Mouse (Mus musculus) inflammation-experienced regulatory T-cells, adult 6 months (primary cell): ENCODE measurements around the gene Nos2. TPM values are rescaled to one million over a fixed set of nuclear protein-coding genes. Genes with fewer than 3 reads are reported as not detected.
A peak's percentile ranks its signal among the peaks of the same experiment; 100 is the strongest.

Source experiments
- ATAC-seq: one replicate; pipeline ENCODE4 v1.8.0; 2017
- polyA plus RNA-seq, 3 experiments: library from polyadenylated mRNA; unstranded; fragments of 100-300 nt; shearing (Covaris generic); gene quantifications; one replicate each; pipeline ENCODE4 v1.2.1; 2017

The Nos2 gene
- polyA plus RNA-seq, result not detected

DNA sequence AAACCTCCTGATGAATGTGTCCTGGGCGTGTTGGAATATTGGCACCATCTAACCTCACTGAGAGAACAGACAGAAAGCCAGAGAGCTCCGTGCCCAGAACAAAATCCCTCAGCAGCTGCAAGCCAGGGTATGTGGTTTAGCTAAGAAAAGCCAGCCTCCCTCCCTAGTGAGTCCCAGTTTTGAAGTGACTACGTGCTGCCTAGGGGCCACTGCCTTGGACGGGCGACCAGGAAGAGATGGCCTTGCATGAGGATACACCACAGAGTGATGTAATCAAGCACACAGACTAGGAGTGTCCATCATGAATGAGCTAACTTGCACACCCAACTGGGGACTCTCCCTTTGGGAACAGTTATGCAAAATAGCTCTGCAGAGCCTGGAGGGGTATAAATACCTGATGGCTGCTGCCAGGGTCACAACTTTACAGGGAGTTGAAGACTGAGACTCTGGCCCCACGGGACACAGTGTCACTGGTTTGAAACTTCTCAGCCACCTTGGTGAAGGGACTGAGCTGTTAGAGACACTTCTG lies at the start of gene Nos2:
Nos2 (plus strand) TSS at position 377 of the 529 bp plus-strand sequence.
- ATAC-seq, result no peak

DNA sequence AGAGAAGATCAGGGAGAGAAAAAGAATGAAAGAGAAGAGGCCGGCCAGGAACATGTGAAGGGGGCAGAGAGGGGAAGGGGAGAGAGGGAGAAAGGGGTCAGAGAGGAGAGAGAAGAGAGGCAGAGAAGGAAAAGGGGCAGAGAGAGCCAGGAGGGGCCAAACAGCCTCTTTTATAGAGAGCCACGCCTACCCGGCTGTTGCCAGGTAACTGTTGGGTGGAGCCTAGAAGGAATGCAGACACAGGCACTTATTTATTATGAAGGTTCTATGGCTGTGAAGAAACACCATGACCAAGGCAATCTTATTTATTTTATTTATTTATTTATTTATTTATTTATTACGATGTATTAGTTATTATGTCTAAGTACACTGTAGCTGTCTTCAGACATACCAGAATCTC lies 49.7 kb upstream of the Nos2 start:
- no peak for ATAC-seq

DNA sequence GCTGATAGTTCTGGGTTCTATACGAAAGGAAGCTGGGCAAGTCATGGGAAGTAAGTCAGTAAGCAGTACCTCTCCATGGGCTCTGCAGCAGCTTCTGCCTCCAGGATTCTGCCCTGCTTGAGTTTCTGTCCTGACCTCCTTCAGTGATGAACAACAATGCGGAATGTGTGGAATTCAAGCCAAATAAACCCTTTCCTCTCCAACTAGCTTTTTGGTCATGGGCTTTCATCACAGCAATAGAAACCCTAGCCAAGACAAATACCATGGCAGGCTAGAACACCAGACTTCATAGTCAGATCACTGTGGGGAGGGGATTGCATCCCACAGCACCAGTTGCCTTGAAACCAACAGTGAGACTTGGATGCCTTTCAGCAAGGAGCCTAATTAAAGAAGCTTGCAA lies 47.8 kb upstream of the Nos2 start:
- ATAC-seq, result no peak

DNA sequence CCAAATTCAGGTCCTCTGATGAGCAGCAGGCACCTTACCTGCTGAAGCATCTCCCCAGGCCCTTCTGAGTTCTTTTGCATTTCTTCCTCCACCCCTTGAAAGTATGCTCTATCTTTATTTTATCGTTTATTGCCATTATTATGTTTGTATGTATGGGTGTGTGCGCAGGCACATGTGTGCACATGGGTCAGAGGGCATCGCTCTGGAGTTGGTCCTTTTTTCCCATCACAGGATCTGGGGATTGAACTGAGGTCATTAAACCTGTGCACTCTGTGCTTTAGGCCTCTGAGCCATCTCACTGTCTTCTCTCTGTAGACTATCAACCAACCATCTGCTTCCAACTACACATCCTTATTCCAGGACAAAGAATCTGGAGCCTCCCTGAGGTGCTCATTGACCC lies 40.9 kb upstream of the Nos2 start:
- ATAC-seq, result no peak

DNA sequence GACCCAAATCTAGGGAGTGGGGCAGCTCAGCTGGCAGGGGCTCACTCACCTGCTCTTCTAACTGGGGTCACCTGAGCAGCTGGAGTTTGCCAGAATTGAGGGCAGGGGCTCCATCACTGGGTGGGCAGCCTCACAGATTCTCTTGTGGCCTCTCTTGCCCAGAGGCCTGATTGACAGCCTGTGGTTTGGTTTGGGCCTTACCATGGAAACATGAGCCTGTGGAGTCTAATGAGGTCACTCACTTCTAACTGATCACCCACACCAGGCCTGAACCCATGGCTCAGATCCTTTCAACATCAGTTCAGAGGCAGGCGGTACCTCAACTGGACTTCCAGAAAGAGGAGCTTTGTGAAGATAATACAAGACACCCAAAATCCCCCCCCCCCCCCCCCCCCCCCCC lies 33.9 kb upstream of the Nos2 start:
- peak; percentile 12 for ATAC-seq

DNA sequence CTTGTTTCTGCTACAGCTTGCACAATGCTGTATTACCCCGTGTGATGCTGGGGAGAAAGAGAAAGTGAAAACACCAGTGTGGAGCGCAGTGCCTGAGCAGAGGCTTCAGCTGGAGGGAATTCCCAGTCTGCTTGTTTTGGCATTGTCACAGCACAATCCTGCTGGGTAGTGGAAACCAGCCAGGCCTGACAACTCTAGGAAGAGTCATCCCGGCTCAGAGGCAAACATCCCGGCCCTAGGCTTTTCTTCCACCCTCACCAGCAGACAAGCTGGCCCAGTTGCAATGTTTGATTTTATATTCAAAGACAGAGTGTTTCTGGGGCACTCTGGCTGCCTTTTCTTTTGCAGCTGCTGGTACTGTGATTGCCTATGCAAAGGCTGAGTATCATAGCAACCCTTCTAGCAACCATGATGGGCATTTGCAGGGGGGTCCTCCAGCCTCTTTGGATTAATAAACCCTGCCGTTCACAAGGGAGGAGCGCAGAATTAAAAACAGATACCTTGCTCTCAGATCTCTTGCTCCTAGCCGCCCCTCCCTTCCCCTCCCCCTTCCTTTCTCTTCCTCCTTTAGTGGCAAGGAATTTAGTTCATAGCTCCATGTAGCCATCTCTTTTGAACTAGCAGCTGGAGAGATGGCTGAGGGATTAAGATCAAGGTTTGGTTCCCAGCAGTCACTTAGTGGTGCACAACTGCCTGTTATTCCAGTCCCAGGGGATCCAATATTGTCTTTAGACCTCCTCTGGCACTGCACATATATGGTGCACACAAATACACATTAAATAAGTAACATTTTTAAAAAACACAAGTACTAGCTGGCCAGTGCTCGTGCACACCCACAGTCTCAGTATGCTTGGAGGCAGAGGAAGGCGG lies 33.2 kb upstream of the Nos2 start:
- peak; percentile 99 for ATAC-seq

DNA sequence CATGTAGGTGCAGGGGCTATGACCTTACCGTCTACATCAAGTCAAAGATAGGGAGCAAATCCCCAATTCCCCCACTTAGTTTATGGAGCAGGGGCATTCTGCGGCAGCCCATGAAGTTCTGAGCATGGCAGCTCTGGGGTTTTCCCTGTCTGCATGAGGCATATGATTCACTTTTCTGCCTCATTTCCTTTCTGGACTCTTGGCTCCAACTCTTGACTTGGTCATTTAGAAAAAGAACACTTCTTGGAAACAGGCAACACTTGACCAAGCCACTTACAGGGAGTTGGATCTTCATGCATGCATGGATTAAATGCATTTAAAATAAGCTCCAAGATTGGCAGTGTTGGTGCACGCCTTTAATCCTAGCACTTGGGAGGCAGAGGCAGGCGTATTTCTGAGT lies 31.4 kb upstream of the Nos2 start:
- ATAC-seq, result no peak

DNA sequence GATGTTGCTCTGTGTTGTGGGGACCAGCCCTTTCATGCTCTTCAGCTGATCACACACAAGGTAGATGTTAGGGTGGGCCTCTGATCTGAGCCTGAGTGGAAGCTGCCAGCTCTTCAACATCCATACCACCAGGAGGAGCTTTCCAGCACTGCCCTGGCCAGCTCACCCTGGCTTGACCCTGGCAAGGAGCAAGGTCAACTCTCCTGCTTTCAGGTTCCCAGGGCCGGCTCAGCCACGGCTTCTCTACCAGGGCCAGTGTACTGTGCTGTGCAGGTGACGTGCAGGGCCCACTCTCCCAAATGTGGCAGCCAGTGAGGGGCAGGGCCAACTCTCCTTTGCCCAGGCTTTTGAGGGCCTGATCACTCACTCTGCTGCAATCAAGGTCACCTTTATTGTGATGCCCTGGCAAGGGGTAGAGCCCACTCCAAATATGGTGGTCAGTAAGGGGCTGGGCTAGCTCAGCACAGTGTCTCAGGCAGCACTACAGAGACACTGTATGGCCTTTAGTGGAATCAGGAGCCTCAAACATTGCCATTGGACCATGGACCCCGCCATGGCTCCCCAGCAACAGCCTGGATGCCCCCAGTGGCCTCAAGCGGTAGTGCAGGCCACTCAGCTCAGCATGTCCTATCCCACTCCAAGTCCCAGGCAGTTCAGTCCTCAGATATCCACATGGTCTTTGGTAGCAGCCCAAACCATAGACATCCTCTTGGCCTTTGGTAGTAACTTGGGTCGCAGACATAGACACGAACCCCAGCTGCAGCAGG lies 24.0 kb upstream of the Nos2 start:
- no peak for ATAC-seq

DNA sequence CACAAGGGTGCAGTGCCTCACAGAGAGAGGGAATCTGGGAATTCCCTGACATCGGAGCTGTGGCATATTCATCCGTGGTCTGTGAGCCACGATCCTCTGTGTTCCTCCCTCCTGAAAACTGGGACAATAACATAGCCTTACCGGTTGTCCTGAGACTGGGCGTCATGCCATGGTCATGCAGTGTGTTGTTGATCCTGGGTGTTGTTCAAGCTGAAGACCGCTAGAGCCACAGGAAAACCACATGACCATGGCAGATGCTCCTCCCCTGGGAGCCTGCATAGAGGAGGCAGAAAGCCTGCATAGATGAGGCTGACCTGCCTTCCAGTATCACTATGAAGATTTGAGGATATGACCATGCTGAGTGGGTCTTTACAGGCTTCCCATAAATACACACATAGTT lies 5.1 kb upstream of the Nos2 start:
- ATAC-seq, result no peak

DNA sequence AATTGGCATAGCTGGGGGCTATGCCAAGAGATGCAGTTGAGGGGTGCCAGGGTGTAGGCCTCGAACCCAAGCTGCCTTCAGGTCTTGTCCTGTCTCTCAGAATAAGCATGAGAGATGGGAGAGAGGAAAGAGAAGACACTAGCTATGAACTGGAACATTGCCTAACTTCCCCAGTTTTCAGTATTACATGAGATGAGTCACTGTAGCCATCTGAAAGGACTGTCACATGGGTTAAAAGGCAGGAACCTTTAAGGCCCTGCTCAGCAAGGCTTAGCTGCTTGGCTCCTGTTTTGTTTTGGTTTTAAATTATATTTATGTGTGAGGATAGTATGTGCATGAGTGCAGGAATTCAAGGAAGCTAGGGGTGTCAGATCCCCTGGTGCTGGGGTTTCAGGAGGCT lies 4.2 kb upstream of the Nos2 start:
- no peak for ATAC-seq

DNA sequence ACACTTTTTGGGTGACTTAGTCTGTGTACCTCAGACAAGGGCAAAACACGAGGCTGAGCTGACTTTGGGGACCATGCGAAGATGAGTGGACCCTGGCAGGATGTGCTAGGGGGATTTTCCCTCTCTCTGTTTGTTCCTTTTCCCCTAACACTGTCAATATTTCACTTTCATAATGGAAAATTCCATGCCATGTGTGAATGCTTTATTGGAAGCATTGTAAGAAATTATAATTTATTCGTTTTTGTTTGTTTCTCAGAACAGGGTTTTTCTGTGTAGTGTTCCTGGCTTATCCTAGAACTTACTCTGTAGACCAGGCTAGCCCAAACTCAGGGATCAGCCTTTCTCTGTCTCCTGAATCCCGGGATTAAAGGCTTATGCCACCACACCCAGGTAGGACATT lies 842 bp upstream of the Nos2 start:
- no peak for ATAC-seq

DNA sequence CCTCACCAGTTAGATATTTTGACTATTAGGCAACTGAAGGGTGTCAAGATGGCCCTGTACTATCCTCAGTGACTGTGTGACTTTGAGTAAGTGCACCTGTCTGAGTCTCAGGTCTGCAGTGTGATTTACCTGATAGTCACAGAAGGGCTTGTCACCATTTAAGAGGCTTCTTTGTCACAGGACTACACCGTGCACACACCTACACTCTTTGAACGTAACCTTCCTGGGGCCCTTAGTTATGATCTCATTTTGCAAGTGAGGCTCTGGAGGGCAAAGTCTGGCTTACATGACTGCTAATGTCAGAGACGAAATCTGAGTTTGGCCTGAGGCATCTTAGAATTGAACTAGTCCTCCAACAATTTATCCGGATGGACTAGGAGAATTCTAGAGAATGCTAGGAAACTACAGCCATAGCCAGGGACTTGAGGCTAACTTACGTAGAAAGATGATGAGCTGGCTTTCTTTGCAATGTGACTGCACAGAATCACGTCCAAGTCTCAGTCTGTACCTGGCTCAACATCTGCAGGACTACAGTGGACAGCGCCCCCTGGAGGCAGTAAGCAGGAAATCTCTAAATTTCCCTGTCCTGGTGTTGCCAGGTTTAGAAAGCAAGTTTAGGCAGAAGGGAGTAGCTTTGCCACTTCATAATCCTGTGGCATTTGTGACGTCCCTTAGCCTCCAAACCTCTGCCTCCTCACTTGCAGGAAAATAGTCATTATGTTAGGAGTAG lies 2.3 kb downstream of the Nos2 start:
- ATAC-seq, result peak; percentile 43

DNA sequence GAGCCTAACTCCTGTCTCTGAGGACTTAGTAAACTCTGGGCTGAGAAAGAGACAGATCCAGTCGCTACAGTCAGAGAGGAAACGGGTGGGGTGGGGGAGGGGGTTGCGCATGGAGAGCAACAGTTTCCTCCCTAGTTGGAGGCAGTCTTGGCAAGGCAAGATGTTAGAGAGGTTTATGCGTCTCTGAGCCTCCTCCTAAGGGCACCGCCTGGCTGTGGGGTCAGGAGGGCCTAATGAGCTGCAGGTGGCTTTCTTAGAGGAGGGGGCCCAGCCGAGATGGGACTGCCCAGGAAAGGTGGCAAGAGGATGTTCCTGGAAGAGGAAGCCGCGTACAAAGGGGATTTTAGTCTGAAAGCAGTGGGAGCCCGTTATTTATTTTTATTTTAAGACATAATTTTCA lies 3.5 kb downstream of the Nos2 start:
- ATAC-seq, result no peak

DNA sequence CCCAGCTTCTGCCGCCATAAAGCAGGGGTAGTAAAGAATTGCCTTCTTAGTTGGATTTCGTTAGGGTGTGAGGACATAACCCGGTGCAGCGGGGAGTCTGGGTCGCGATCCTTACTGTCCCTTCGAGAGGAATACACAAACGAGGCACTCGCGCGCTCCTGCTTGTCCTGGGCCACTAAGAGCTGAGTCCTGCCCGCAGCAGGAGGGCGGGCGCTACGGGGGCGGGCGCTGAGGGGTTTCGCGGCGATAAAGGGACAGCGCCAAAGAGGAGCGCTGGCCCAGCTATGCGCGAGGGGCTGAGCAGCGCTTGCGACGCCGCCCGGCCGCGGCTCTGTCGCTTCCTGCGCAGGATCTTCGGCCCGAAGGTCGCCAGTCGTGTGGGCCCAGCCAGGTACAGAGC lies 4.3 kb downstream of the Nos2 start:
- ATAC-seq, result no peak

DNA sequence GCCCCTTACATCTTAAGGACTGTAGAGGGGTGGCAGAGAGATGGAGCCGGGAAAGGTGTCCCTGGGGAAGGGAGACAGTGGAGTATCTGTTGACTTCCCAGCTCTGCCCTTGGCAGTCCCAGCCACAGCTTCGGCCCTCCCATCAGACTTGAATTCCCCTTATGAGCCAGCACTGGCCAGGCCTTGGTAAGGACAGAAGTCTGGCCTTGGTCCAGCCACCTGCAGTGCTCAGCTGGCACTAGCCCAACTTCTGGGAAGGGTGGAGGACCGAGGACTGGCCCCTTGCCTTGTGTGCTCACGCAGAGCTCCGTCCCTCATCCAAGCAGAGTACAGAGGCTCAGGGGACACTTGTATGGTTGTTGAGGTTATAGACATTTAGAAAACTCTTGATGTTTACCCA lies 8.8 kb downstream of the Nos2 start:
- no peak for ATAC-seq

DNA sequence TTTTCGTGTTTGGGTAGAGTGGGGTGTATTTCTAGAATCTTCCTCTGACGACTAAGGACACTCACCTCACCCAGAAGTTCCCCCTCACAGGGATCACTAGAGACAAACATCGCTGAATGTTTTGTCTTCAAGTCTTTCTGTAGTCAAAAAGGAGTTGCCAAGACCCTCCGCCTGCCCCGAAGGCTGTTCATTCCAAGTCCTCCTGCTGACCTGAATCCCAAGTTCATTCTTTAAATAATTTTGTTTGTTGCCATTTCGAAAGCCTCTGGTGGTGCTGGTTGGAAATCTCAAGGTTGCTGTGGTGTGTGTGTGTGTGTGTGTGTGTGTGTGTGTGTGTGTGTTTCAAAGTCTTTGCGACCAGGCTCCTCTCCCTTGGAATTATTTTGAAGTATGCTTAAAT lies 13.7 kb downstream of the Nos2 start:
- no peak for ATAC-seq

DNA sequence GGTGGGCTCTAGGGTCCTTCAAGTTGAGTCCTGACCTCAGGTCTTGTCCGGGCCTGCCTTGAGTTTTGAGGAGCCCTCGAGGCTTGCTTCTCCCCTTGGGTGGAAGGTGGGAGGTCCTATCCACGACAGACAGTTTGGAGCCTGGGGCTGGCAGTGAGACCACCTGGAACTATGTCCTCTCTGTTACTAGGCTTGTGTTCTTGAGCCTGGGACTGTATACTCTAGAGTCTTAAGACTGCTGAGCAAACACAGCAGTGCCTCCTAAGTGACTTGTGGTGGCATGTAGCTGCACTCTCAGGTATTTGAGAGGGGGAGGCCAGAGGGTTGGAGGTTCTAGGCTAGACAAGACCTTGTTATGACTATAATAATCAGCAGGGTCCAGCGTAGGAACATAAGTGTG lies 14.1 kb downstream of the Nos2 start:
- ATAC-seq, result no peak

DNA sequence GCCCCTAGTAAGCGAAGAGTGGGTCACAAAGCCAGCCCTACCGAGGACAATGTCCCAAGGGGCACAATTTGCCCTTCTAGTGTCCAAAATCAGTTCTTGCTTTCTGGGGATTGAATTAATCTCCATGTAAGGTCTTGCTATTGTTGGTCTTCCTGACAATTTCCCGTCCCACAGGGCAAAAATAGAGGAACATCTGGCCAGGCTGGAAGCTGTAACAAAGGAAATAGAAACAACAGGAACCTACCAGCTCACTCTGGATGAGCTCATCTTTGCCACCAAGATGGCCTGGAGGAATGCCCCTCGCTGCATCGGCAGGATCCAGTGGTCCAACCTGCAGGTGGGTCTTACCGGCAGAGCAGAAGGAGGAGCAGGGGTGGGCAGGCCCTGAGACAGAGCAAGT lies 14.6 kb downstream of the Nos2 start:
- ATAC-seq, result no peak

DNA sequence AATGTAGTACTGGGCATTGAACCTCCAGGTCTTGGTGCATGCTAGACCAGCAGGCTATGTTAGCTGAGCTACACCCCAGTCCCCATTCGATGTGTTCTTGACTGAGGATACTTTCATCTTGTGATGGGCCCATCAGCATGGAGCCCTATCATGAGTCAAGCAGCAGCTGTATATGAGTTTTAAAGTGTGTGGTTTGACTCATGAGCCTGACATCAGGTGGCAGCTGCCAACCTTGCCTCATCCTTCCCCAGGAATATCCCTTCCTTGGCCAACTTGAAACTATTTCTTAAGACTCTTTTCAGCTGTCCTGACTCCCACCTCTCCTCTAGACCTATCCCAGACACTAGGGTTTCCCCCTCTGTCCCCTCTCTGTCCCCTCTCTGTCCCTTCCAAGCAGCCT lies 22.5 kb downstream of the Nos2 start:
- no peak for ATAC-seq

DNA sequence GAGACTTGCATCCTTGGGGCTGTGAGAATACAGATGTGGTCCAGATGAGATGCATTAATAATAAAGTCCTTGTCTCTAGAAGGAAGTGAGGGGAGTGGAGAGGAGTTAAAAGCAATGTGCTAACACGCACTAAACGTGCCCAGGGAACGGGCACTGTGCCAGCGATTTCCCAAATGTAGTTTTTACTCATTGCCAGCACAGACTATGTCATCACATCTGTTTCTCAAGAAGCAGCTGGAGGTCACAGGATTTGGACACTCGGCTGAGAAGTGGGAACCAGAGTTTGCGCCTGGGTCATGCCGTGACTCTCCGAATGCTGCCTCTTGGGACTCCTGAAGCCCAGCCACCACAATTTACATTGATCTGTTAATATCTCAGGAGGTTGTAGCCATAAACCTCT lies 29.8 kb downstream of the Nos2 start:
- ATAC-seq, result no peak

DNA sequence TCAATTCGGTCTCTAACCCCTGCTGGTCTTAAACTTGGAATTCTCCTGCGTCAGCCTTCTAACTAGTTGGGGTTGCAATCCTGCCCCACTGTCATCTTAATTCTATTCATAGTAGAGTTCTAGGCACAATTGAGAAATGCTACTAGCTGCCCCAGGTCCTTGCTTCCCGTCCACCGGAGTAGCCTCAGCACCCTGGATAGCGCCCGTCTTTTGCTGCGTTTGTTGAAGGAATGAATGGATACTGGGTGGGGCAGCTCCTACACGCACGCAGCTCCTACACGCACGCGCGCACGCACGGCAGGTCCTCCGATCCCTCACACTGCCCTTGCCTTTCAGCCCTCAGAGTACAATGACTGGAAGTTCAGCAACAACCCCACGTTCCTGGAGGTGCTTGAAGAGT lies 31.9 kb downstream of the Nos2 start:
- ATAC-seq, result no peak

DNA sequence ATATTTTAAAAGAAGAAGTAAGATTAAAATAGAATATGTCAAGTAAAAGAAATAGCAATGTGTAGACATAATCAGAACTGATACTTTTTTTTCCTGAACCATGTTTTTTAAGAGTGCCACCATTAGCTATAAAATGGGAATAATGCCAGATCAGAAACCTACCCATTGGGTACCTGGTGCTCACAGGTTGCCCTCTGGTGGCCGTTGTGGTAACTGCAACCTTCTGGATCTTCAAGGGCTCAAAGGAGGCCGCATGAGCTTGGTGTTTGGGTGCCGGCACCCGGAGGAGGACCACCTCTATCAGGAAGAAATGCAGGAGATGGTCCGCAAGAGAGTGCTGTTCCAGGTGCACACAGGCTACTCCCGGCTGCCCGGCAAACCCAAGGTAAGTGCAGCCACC lies 35.7 kb downstream of the Nos2 start:
- no peak for ATAC-seq

DNA sequence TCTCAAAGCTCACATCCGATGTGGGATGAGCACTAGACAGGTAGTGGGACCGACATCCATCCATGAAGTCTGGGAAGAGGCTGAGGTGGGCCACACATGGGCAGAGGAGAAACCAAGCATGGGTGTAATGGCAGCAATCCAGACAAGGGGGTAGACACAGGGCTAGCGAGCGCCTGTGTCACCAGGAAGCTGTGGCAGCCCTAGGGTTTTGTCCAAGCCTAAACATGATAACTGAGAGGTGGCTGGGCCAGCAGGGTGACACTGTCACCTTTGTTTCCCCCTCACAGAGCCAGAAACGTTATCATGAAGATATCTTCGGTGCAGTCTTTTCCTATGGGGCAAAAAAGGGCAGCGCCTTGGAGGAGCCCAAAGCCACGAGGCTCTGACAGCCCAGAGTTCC lies 38.8 kb downstream of the Nos2 start:
- no peak for ATAC-seq
